Mouse (Mus musculus): ENCODE measurements around the gene Grhpr. TPM values are rescaled to one million over a fixed set of nuclear protein-coding genes. Genes with fewer than 3 reads are reported as not detected.
A peak's percentile ranks its signal among the peaks of the same experiment; 100 is the strongest.

The Grhpr gene
- polyA plus RNA-seq, 2 experiments, result 50.1 to 75.7 TPM

DNA sequence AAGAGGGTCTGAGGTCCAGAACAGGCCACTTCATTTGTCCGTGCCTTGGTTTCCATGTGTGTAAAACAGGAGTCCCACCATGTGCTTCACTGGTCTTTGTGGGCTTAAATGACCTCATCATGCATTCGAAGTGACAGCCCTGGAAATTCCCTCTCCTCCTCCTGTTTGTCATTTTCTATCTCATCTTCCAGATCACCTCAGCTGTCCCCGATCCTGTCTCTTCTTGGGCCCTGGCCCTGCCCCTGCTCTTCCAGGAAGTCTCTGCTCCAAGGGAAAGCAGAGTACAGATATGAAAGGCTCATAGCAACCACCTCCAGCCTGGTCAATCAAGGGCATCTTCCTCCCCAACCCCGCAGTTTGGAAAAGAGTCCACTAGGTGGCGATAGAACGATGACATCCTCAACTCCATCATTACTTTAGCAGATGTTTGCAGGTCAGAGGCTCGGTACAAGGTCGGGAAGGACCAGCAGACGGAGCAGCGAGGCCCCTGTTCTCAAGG, 10.5 kb upstream of the Grhpr start:
- H3K9ac ChIP-seq (replicated peaks), result no peak overlapping the region
- WGBS (ENCODE audit: insufficient replicate concordance), result 14% methylated on average over 10 of the region's 10 CpGs
- TF ChIP-seq CTCF (IDR thresholded peaks at IDR 0.05; ENCODE audit: low read depth) (peak; percentile 93), EP300 (IDR thresholded peaks at IDR 0.05; ENCODE audit: low read depth) (no peak)
- H3K9me3 ChIP-seq (ENCODE audit: control insufficient read depth, low read length), result no peaks in the 10 kb centered on the region
- DNase-seq (ENCODE audit: low read depth in 3 of 3, low spot score in 3 of 3), result peak in 1 of 3 experiments; percentile 52
- no peaks in the 10 kb centered on the region for H3K27me3 ChIP-seq (ENCODE audit: control insufficient read depth, insufficient read depth, low read length)
- no peak overlapping the region for H3K4me2 ChIP-seq (ENCODE audit: low read depth)
- H3K27ac ChIP-seq, result no peak overlapping the region
- H3K4me3 ChIP-seq (ENCODE audit: insufficient read depth in 1 of 2, low read depth in 2 of 2, low read length in 2 of 2), result no peak overlapping the region
- no peaks in the 10 kb centered on the region for H3K36me3 ChIP-seq (replicated peaks; ENCODE audit: control insufficient read depth, insufficient read depth, low read depth)
- ATAC-seq (ENCODE audit: insufficient read depth), result no peak
- peaks cover 0 to 4% of the 10 kb centered on the region in 2 experiments; a peak in 3 of 4 replicates for H3K4me1 ChIP-seq (replicated peaks; ENCODE audit: control insufficient read depth in 2 of 2, insufficient read depth in 2 of 2, low read length in 1 of 2)

DNA sequence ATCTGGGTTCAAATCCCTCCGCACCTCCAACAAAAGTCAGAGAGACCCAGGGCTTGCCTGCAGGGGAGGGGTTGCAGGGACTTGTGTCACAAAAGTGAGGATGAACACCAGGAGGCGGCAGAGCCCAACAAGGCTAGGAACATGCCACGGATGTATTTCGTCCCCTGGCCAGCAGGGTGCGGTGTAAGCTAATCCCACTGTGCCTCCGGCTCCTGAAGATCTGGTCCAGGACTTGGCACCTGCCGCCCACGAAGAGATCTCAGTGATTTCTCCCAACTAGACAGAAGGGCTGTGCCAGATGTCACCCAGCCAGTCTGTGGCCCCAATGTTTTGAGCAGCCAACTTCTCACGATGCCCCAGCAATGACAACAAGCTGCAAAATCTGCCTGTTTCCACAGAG, 7.7 kb upstream of the Grhpr start:
- H3K4me1 ChIP-seq (replicated peaks; ENCODE audit: control insufficient read depth in 2 of 2, insufficient read depth in 2 of 2, low read length in 1 of 2), result peaks cover 0 to 4% of the 10 kb centered on the region in 2 experiments; a peak in 3 of 4 replicates
- H3K27me3 ChIP-seq (ENCODE audit: control insufficient read depth, insufficient read depth, low read length), result no peaks in the 10 kb centered on the region
- ATAC-seq (ENCODE audit: insufficient read depth) (peak; percentile 73), DNase-seq (ENCODE audit: low read depth in 3 of 3, low spot score in 3 of 3) (peak; percentile 66 to 73 (median 71))
- no peak overlapping the region for H3K9ac ChIP-seq (replicated peaks)
- H3K4me3 ChIP-seq (ENCODE audit: insufficient read depth in 1 of 2, low read depth in 2 of 2, low read length in 2 of 2), result no peak overlapping the region
- peak overlapping the region; percentile 40 for H3K4me2 ChIP-seq (ENCODE audit: low read depth)
- TF ChIP-seq CTCF (IDR thresholded peaks at IDR 0.05; ENCODE audit: low read depth) (peak; percentile 99), EP300 (IDR thresholded peaks at IDR 0.05; ENCODE audit: low read depth) (no peak)
- 9% methylated on average over 9 of the region's 9 CpGs for WGBS (ENCODE audit: insufficient replicate concordance)
- H3K27ac ChIP-seq, result no peak overlapping the region
- H3K36me3 ChIP-seq (replicated peaks; ENCODE audit: control insufficient read depth, insufficient read depth, low read depth), result no peaks in the 10 kb centered on the region
- no peaks in the 10 kb centered on the region; the same call in 1 of the 2 replicates for H3K9me3 ChIP-seq (ENCODE audit: control insufficient read depth, low read length)

DNA sequence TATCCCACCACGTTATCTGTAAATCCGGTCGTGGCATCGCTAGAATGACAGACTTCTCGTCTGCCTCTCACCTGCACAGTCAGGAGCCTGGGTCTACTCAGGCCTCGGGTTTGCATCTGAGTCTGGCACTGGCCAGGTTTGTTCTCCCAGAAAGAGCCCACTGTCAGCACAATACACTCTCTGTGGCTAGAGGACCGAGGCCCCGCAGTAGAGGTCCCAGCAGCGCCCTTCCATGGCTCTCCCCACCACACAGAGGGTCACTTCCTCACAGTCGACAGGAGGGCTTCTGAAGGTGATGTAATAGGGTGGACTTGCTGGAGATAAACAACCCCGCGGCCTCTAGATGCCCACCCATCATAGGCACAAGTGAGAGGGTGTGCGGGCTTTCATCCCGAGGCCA, 7.3 kb upstream of the Grhpr start:
- ATAC-seq (ENCODE audit: insufficient read depth) (no peak), DNase-seq (ENCODE audit: low read depth in 3 of 3, low spot score in 3 of 3) (no peak)
- H3K27me3 ChIP-seq (ENCODE audit: control insufficient read depth, insufficient read depth, low read length), result no peaks in the 10 kb centered on the region
- no peak overlapping the region for H3K9ac ChIP-seq (replicated peaks)
- TF ChIP-seq CTCF (IDR thresholded peaks at IDR 0.05; ENCODE audit: low read depth) (no peak), EP300 (IDR thresholded peaks at IDR 0.05; ENCODE audit: low read depth) (no peak)
- H3K4me1 ChIP-seq (replicated peaks; ENCODE audit: control insufficient read depth in 2 of 2, insufficient read depth in 2 of 2, low read length in 1 of 2), result peaks cover 0 to 4% of the 10 kb centered on the region in 2 experiments; a peak in 3 of 4 replicates
- H3K4me3 ChIP-seq (ENCODE audit: insufficient read depth in 1 of 2, low read depth in 2 of 2, low read length in 2 of 2), result no peak overlapping the region
- no peak overlapping the region for H3K27ac ChIP-seq
- H3K9me3 ChIP-seq (ENCODE audit: control insufficient read depth, low read length), result no peaks in the 10 kb centered on the region; the same call in 1 of the 2 replicates
- WGBS (ENCODE audit: insufficient replicate concordance), result 35% methylated on average over 14 of the region's 14 CpGs
- H3K36me3 ChIP-seq (replicated peaks; ENCODE audit: control insufficient read depth, insufficient read depth, low read depth), result no peaks in the 10 kb centered on the region
- peak overlapping the region; percentile 40 for H3K4me2 ChIP-seq (ENCODE audit: low read depth)

DNA sequence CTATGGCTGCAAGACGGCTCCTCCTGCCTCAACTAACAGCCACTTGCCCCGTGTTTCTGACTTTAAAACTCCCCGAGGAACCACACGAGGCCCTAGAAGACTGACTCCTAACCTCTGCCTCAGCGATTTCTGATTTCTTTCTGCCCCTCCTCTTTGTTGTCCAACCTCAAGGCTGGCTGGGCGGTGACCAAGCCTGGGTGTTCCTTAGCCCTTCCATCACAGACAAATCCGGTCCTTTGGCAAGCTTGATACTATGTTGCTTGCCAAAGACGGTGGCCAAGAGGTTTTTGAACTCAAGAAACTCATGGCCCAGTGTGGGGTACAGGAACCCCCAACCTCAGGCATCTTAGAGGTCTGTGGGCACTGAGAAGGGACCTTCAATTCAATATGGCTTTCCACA, 6.9 kb upstream of the Grhpr start:
- H3K27ac ChIP-seq, result no peak overlapping the region
- DNase-seq (ENCODE audit: low read depth in 3 of 3, low spot score in 3 of 3), result no peak
- H3K27me3 ChIP-seq (ENCODE audit: control insufficient read depth, insufficient read depth, low read length), result no peaks in the 10 kb centered on the region
- TF ChIP-seq CTCF (IDR thresholded peaks at IDR 0.05; ENCODE audit: low read depth) (no peak), EP300 (IDR thresholded peaks at IDR 0.05; ENCODE audit: low read depth) (no peak)
- peaks cover 0 to 4% of the 10 kb centered on the region in 2 experiments; a peak in 3 of 4 replicates for H3K4me1 ChIP-seq (replicated peaks; ENCODE audit: control insufficient read depth in 2 of 2, insufficient read depth in 2 of 2, low read length in 1 of 2)
- 61% methylated on average over 8 of the region's 8 CpGs for WGBS (ENCODE audit: insufficient replicate concordance)
- no peak for ATAC-seq (ENCODE audit: insufficient read depth)
- no peaks in the 10 kb centered on the region; the same call in 1 of the 2 replicates for H3K9me3 ChIP-seq (ENCODE audit: control insufficient read depth, low read length)
- H3K4me3 ChIP-seq (ENCODE audit: insufficient read depth in 1 of 2, low read depth in 2 of 2, low read length in 2 of 2), result no peak overlapping the region
- H3K36me3 ChIP-seq (replicated peaks; ENCODE audit: control insufficient read depth, insufficient read depth, low read depth), result no peaks in the 10 kb centered on the region
- no peak overlapping the region for H3K4me2 ChIP-seq (ENCODE audit: low read depth)
- no peak overlapping the region for H3K9ac ChIP-seq (replicated peaks)

DNA sequence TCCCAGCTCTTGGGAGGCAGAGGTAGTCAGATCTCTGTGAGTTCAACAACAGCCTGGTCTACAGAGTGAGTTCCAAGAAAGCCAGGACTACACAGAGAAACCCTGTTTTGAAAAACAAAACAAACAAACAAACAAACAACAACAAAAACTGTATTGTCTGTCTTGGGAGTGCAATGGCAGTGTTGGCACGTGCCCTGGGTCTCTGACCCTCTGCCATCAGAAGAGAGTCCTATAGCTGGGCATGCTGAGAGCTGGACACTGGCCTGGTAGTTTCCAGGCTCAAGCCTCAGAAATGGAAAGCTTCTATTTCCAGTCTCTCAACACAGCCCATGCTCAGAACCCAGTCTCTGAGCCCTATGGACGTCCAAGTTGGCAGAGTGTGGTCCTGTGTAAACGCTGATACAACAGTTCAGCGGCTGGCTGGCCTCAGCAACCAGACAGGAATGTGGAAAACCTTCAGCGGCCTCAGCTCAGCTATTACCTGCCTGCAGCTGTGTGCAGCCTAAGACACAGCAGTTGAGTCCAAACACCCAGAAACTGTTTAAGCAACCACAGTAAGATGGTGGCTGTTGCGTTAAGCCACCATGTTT, 5.1 kb upstream of the Grhpr start:
- H3K4me1 ChIP-seq (replicated peaks; ENCODE audit: control insufficient read depth in 2 of 2, insufficient read depth in 2 of 2, low read length in 1 of 2), result peaks cover 4 to 11% of the 10 kb centered on the region in 2 experiments; a peak in 3 of 4 replicates
- no peak for DNase-seq (ENCODE audit: low read depth in 3 of 3, low spot score in 3 of 3)
- no peaks in the 10 kb centered on the region for H3K27me3 ChIP-seq (ENCODE audit: control insufficient read depth, insufficient read depth, low read length)
- no peak for ATAC-seq (ENCODE audit: insufficient read depth)
- no peak overlapping the region for H3K27ac ChIP-seq
- no peak overlapping the region for H3K4me3 ChIP-seq (ENCODE audit: insufficient read depth in 1 of 2, low read depth in 2 of 2, low read length in 2 of 2)
- H3K9me3 ChIP-seq (ENCODE audit: control insufficient read depth, low read length), result no peaks in the 10 kb centered on the region; the same call in 1 of the 2 replicates
- H3K36me3 ChIP-seq (replicated peaks; ENCODE audit: control insufficient read depth, insufficient read depth, low read depth), result no peaks in the 10 kb centered on the region
- no peak for TF ChIP-seq CTCF (IDR thresholded peaks at IDR 0.05; ENCODE audit: low read depth)
- TF ChIP-seq EP300 (IDR thresholded peaks at IDR 0.05; ENCODE audit: low read depth), result no peak
- no peak overlapping the region for H3K4me2 ChIP-seq (ENCODE audit: low read depth)
- WGBS (ENCODE audit: insufficient replicate concordance), result 65% methylated on average over 6 of the region's 6 CpGs
- H3K9ac ChIP-seq (replicated peaks), result no peak overlapping the region

Measured in liver, embryonic 14.5 days (tissue).